Mouse (Mus musculus) forebrain, postnatal 0 days (tissue): ENCODE results near the gene Phgdh. TPM values are rescaled to one million over a fixed set of nuclear protein-coding genes. Genes with fewer than 3 reads are reported as not detected.

ENCODE experiments used
- ATAC-seq: fragments of 200-750 bp; cut with Nextera tagmentation; 2 replicates; pipeline ENCODE4 v1.8.0; 2017; ENCODE audit warnings: mild to moderate bottlenecking, moderate library complexity
- DNase-seq: peaks from one replicate; pipeline ENCODE4 v3.0.0-alpha.2; 2015
- H3K27ac ChIP-seq: fragments of 300-500 bp; sonication (generic); 2 replicates; pipeline ENCODE4 v1.5.1; 2014; ENCODE audit warnings: low read depth, mild to moderate bottlenecking, antibody characterized with exemption, low read length, moderate library complexity, mixed read lengths
- H3K27me3 ChIP-seq: fragments of 300-500 bp; sonication (generic); 2 replicates; pipeline ENCODE4 v1.6.1; 2014; ENCODE audit warnings: mild to moderate bottlenecking, low read length, mixed read lengths; ENCODE audit not compliant: insufficient read depth
- H3K36me3 ChIP-seq: fragments of 300-500 bp; sonication (generic); 2 replicates; pipeline ENCODE4 v1.6.1; 2014; ENCODE audit warnings: mild to moderate bottlenecking, moderate library complexity; ENCODE audit not compliant: insufficient read depth
- H3K4me1 ChIP-seq: fragments of 300-500 bp; sonication (generic); 2 replicates; pipeline ENCODE4 v1.6.1; 2014; ENCODE audit warnings: antibody characterized with exemption; ENCODE audit not compliant: insufficient read depth
- H3K4me2 ChIP-seq: fragments of 300-500 bp; sonication (generic); 2 replicates; pipeline ENCODE4 v1.6.1; 2014; ENCODE audit warnings: low read depth, mild to moderate bottlenecking, moderate library complexity
- H3K4me3 ChIP-seq: fragments of 300-500 bp; sonication (generic); 2 replicates; pipeline ENCODE4 v1.5.1; 2014; ENCODE audit warnings: low read depth, low read length, mixed read lengths
- H3K9ac ChIP-seq: fragments of 300-500 bp; sonication (generic); 2 replicates; pipeline ENCODE4 v1.6.1; 2014; ENCODE audit warnings: mild to moderate bottlenecking
- H3K9me3 ChIP-seq: fragments of 300-500 bp; sonication (generic); 2 replicates; pipeline ENCODE4 v1.6.1; 2016; ENCODE audit warnings: low read length
- CTCF ChIP-seq: sonication (generic); IDR thresholded peaks from 2 replicates; pipeline ENCODE4 v1.5.1; 2016; ENCODE audit warnings: antibody characterized with exemption, control low read depth, low read depth
- WGBS: fragments of 180-500 bp; shearing (Covaris S2); extraction: QIAGEN DNeasy Blood & Tissue Kit; methylation state at CpG from one replicate; pipeline ENCODE4 v1.1.7; 2014; 5-methylcytosine and 5-hydroxymethylcytosine counted together
- polyA plus RNA-seq: library from polyadenylated mRNA; unstranded; fragments of >200 nt; fragmentation: Nextera tagmentation; extraction: Ambion mirVana; gene quantifications from 2 replicates; pipeline ENCODE4 v1.2.1, GENCODE M21; 2015
- total RNA-seq: library from RNA; depleted of rRNA; stranded (reverse); fragments of >200 nt; gene quantifications from 2 replicates; pipeline ENCODE4 v1.2.3, GENCODE M21; 2014

Phgdh gene
- total and polyA plus RNA-seq, 2 experiments from 2014 or later: 151 to 160 TPM

- DNase-seq (no peak), ATAC-seq (no peak)
- H3K4me1 ChIP-seq: peaks cover 3% of the 10 kb centered on the region
- no peak overlapping the region for H3K27ac ChIP-seq
- no peak for TF ChIP-seq CTCF
- H3K36me3 ChIP-seq: no peaks in the 10 kb centered on the region
- H3K9me3 ChIP-seq: no peaks in the 10 kb centered on the region
- H3K9ac ChIP-seq: no peak overlapping the region
- H3K4me2 ChIP-seq: no peak overlapping the region
- WGBS: 34% methylated on average over 7 of the region's 7 CpGs
- H3K4me3 ChIP-seq: no peak overlapping the region
- no peaks in the 10 kb centered on the region for H3K27me3 ChIP-seq
Measured at GRCm38 (mm10) chr3:98379236-98379635, 39.4 kb upstream of the Phgdh start.

- no peaks in the 10 kb centered on the region for H3K27me3 ChIP-seq
- WGBS: 80% methylated on average over 4 of the region's 4 CpGs
- ATAC-seq: no peak
- no peaks in the 10 kb centered on the region; the same call in 1 of the 2 replicates for H3K4me1 ChIP-seq
- H3K27ac ChIP-seq: no peak overlapping the region
- H3K36me3 ChIP-seq: no peaks in the 10 kb centered on the region
- H3K9me3 ChIP-seq: no peaks in the 10 kb centered on the region
- no peak overlapping the region for H3K9ac ChIP-seq
- TF ChIP-seq CTCF: no peak
- H3K4me3 ChIP-seq: no peak overlapping the region
- DNase-seq: no peak
- no peak overlapping the region for H3K4me2 ChIP-seq
Measured at GRCm38 (mm10) chr3:98378267-98378666, 38.5 kb upstream of the Phgdh start.

GRCm38 (mm10) chr3:98374980-98375379, 35.2 kb upstream of the Phgdh start:
- H3K9ac ChIP-seq: no peak overlapping the region
- H3K9me3 ChIP-seq: no peaks in the 10 kb centered on the region
- H3K4me1 ChIP-seq: no peaks in the 10 kb centered on the region
- H3K4me2 ChIP-seq: no peak overlapping the region
- DNase-seq: no peak
- WGBS: 85% methylated on average over 5 of the region's 5 CpGs
- no peak overlapping the region for H3K27ac ChIP-seq
- no peak for TF ChIP-seq CTCF
- no peak overlapping the region for H3K4me3 ChIP-seq
- no peak for ATAC-seq
- no peaks in the 10 kb centered on the region for H3K27me3 ChIP-seq
- H3K36me3 ChIP-seq: no peaks in the 10 kb centered on the region

GRCm38 (mm10) chr3:98374062-98374719, 34.4 kb upstream of the Phgdh start:
- no peak for TF ChIP-seq CTCF
- Histone ChIP-seq H3K4me1 (no peaks in the 10 kb centered on the region), H3K36me3 (no peaks in the 10 kb centered on the region), H3K27ac (no peak overlapping the region), H3K9me3 (no peaks in the 10 kb centered on the region), H3K27me3 (no peaks in the 10 kb centered on the region), H3K4me3 (no peak overlapping the region), H3K9ac (no peak overlapping the region), H3K4me2 (no peak overlapping the region)
- ATAC-seq (no peak), DNase-seq (no peak)
- WGBS: 74% methylated on average over 3 of the region's 3 CpGs

- Histone ChIP-seq H3K36me3 (no peaks in the 10 kb centered on the region), H3K4me2 (no peak overlapping the region), H3K4me1 (no peaks in the 10 kb centered on the region), H3K9ac (no peak overlapping the region), H3K27me3 (no peaks in the 10 kb centered on the region), H3K9me3 (no peaks in the 10 kb centered on the region), H3K27ac (no peak overlapping the region), H3K4me3 (no peak overlapping the region)
- no peak for TF ChIP-seq CTCF
- no peak for ATAC-seq
- DNase-seq: no peak
- WGBS: 82% methylated on average over 2 of the region's 2 CpGs
Measured at GRCm38 (mm10) chr3:98368776-98369175, 29.0 kb upstream of the Phgdh start.

GRCm38 (mm10) chr3:98368283-98368682, 28.5 kb upstream of the Phgdh start:
- ATAC-seq (no peak), DNase-seq (no peak)
- H3K27ac ChIP-seq: no peak overlapping the region
- H3K9me3 ChIP-seq: no peaks in the 10 kb centered on the region
- no peak overlapping the region for H3K4me2 ChIP-seq
- no peaks in the 10 kb centered on the region for H3K27me3 ChIP-seq
- no peak for TF ChIP-seq CTCF
- no peaks in the 10 kb centered on the region for H3K4me1 ChIP-seq
- no peak overlapping the region for H3K4me3 ChIP-seq
- 63% methylated on average over 4 of the region's 4 CpGs for WGBS
- H3K36me3 ChIP-seq: no peaks in the 10 kb centered on the region
- H3K9ac ChIP-seq: no peak overlapping the region

GRCm38 (mm10) chr3:98366823-98367222, 27.0 kb upstream of the Phgdh start:
- no peaks in the 10 kb centered on the region for H3K36me3 ChIP-seq
- no peaks in the 10 kb centered on the region for H3K4me1 ChIP-seq
- ATAC-seq (no peak), DNase-seq (no peak)
- no peak for TF ChIP-seq CTCF
- no peak overlapping the region for H3K4me3 ChIP-seq
- no peaks in the 10 kb centered on the region for H3K27me3 ChIP-seq
- 81% methylated on average over 4 of the region's 4 CpGs for WGBS
- H3K27ac ChIP-seq: no peak overlapping the region
- no peak overlapping the region for H3K9ac ChIP-seq
- no peak overlapping the region for H3K4me2 ChIP-seq
- no peaks in the 10 kb centered on the region for H3K9me3 ChIP-seq
